ENCODE assay signal across 16 mouse cellular contexts in genomic region chr5:67404919-67405318, GRCm38 (mm10).
"Had no signal": no experiment of that assay in that cellular context is flagged by ENCODE, and none has a peak within 500 bp of the region (broad histone marks: within the 10 kb centered on the region; RNA-seq: fewer than 3 reads in every experiment).

No protein-coding gene starts in this region.

- DNase-seq: kidney, adult 11 months; kidney, postnatal 10 days; kidney, postnatal 4 days; lung, adult 2 months; lung, postnatal 36 days; right cerebral cortex, adult 18-20 months; right cerebral cortex, postnatal 25 days had no signal

- H3K9me3 ChIP-seq: limb, embryonic 10.5 days; midbrain, embryonic 13.5 days; neural tube, embryonic 15.5 days had no signal

- H3K4me2 ChIP-seq: midbrain, embryonic 13.5 days; neural tube, embryonic 15.5 days had no signal

- H3K27ac ChIP-seq: hindbrain, postnatal 0 days; layer of hippocampus, adult 2 months; left cerebral cortex, adult 2 months; limb, embryonic 10.5 days; liver, embryonic 14.5 days; midbrain, embryonic 13.5 days; neural tube, embryonic 15.5 days; stomach, postnatal 0 days had no signal

- H3K4me1 ChIP-seq: midbrain, embryonic 13.5 days had no signal

- H3K27me3 ChIP-seq: midbrain, embryonic 13.5 days; neural tube, embryonic 15.5 days had no signal

- H3K4me3 ChIP-seq: layer of hippocampus, adult 2 months; left cerebral cortex, adult 2 months; limb, embryonic 10.5 days; midbrain, embryonic 13.5 days; neural tube, embryonic 15.5 days had no signal

- H3K9ac ChIP-seq: liver, embryonic 14.5 days; midbrain, embryonic 13.5 days; neural tube, embryonic 15.5 days had no signal

- ATAC-seq: hindbrain, postnatal 0 days; lung, postnatal 0 days; midbrain, embryonic 13.5 days had no signal

- H3K36me3 ChIP-seq: neural tube, embryonic 15.5 days had no signal
